Mouse (Mus musculus) heart, postnatal 10 days (tissue): ENCODE measurements at regions not wholly inside any gene's neighbourhood (a gene's known extent, or its start where the extent isn't known, plus 50 kb on each side); places are given as distances from the start of the nearest gene placed in this dataset.
"Not testable (repeated sequence)": the region's sequence is repeated elsewhere in the genome, so short reads cannot be mapped to it uniquely, and the experiment has no call there.

Source experiments
- DNase-seq, 2 experiments: peaks; one replicate each; pipeline ENCODE4 v3.0.0; 2021
- intact Hi-C: fragments of 180-260 bp; cut with DNase I; formaldehyde crosslinking; loops from one replicate; pipeline ENCODE4 v1.15.1; 2025

DNA sequence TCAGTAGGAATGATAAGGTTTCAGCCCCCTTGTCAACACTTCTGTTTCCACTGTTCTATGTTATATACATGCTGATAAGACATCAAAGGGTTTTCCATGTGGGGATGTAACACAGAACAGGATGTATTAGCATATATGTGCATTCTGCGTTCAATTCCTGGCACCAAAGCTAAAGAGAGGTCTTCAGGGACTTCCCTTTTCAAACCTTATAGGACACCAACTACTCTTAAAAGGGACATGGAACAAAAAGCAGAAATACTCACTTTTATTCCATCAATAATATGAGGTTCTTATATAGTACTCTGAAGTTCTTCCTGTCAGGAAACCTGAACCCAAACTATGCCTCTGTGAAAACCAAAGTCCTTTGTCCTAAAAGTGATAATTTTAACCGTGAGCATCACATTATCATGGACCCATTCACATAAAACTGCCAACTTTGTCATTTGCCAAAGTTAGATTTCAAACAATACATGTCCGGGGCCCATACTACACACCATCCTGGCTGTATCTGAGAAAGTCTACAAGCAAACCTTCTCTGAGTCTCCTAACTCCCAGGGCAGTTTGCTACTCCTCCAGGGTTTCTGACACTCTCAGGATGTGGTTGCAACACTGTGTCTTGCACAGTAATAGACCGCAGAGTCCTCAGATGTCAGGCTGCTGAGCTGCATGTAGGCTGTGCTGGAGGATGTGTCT lies 928.2 kb upstream of the Zfp386 start:
- DNase-seq, intact Hi-C loops: not testable (repeated sequence)

DNA sequence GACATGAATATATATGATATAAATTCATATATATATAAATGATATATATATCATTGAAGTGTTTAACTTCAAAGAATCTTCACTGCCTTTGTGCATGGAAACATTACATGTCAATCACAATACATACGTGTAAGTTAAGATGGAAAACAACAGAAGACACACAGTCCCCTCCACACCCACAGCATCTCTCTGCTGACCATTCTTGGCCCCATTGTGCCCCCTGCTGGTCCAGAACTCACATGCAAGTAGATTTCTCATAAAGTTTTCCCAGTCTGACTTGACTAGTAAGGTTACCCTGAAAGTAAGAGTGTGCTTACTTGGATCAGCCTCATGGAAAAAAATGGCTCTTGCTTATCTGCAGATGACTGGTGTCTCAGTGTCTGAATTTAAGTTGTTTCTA lies 926.3 kb upstream of the Zfp386 start:
- intact Hi-C loops = no loop called here

DNA sequence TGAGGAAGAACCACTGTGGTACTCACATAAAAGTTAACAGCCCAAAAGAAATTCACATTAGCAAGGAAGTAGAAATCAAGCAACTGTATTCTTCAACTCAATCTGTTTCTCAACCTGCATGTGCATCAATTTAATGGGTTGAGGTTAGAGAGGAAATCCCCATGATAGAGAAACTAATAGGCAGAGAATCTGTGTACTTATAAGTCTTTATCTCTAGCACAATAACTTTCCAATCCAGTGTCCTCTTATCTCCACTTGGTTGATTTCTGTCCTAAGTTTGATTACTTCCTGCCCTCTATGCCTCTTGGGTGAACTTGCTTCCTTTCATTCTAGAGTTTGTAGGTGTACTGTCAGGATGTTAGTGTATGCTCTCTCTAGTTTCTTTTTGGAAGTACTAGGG lies 925.6 kb upstream of the Zfp386 start:
- intact Hi-C loops = no loop called here
- no peak for DNase-seq

More for the DNA sequence above, 926.3 kb upstream of the Zfp386 start:
- no peak for DNase-seq

DNA sequence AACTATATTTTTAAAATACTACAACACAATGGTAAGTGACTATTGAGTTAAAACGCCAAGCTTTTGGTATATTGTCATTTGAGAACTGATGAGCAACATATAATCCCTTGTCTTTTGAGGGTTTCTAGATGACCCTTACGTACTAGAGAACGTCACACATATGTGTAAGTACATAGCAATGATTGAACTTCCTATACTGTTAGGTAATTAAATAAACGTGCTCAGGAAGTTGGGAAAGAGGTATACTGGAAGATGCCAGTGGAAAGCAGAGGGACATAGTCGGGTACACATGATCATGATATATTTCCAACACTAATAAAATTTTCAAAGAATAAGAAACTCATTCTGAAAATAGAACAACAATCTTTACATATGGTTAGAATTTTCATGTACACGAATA lies 914.6 kb upstream of the Zfp386 start:
- intact Hi-C loops = not testable (repeated sequence)

DNA sequence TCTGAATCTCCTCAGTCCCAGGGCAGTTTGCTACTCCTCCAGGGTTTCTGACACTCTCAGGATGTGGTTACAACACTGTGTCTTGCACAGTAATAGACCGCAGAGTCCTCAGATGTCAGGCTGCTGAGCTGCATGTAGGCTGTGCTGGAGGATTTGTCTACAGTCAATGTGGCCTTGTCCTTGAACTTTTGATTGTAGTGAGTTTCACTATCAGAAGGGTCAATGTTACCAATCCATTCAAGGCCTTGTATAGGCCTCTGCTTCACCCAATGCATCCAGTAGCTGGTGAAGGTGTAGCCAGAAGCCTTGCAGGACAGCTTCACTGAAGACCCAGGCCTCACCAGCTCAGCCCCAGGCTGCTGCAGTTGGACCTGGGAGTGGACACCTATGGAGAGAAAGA lies 902.1 kb upstream of the Zfp386 start:
- intact Hi-C loops, DNase-seq: not testable (repeated sequence)

More for the DNA sequence above, 914.6 kb upstream of the Zfp386 start:
- DNase-seq = not testable (repeated sequence)

DNA sequence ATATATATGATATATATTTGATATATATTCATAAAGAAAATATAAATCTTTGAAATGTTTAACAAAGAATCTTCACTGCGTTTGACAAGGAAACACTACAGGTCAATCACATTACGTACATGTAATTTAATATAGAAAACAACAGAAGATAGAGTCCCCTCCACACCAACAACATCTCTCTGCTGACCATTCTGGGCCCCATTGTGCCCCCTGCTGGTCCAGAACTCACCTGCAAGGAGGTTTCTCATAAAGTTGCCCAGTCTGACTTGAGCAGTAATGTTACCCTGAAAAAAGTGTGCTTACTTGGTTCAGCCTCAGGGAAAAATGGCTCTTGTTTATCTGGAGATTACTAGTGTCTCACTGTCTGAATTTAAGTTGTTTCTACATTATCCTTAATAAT lies 901.1 kb upstream of the Zfp386 start:
- intact Hi-C loops, DNase-seq: not testable (repeated sequence)

DNA sequence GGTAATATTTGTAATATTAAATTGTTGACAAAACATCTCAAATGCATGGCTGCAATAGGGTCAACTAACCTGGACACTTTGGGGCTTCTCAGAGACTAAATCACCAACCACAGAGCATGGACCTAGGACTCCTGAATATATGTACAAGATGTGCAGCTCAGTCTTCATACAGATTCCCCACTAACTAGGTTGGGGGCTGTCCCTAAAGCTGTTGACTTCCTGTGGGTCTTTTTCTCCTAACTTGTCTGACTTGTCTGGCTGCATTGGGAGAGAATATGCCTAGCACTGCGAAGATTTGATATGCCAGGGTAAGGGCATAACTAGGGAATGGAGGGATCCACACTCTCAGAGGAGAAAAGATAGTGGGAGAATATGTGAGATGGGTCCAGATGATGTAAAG lies 895.6 kb upstream of the Zfp386 start:
- intact Hi-C loops, DNase-seq: not testable (repeated sequence)

DNA sequence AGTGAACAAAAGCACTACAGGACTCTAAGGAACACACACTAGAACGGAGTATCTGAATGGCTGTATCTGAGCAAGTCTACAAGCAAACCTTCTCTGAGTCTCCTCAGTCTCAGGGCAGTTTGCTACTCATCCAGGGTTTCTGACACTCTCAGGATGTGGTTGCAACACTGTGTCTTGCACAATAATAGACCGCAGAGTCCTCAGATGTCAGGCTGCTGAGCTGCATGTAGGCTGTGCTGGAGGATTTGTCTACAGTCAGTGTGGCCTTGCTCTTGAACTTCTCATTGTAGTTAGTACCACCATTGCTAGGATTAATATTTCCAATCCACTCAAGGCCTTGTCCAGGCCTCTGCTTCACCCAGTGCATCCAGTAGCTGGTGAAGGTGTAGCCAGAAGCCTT lies 889.3 kb upstream of the Zfp386 start:
- DNase-seq, intact Hi-C loops: not testable (repeated sequence)

DNA sequence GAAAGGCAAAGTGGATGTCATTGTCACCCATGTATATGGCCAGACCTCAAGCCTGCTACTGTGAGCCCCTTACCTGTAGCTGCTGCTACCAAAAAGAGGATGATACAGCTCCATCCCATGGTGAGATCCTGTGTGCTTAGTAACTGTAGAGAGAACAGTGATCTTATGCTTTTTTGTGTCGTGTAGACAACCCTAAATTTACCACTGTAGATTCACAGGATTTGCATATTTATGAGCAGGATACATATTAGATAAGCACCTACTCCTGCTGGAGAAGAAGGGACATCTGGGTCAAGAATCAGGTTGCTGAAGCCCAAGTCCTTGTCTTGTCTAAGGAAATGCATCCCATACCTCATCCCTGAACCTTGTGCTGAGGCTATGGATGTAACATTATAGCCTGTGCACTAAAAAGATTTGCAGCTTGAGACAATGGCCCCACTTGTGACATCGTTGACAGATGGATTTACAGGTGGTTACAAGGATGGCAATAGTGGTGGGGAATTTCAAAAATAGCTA lies 888.7 kb upstream of the Zfp386 start:
- intact Hi-C loops, DNase-seq: not testable (repeated sequence)

DNA sequence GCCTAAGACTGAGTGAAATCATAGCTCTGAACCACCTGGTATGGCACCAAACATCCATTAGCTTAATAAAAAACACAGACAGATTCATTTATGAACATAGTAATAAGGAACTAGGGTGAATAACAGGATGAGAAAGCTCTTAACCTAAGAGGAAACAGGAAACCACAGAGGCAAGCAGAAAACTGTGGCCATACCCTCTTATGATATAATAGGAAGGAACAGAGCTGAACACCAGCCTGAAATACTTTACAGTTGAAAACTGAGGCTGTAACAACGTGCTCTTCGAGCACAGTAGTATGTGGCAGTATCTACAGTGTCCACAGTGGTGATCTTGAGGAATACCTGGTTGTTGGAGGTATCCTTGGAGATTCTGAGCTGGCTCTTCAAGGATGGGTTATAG lies 882.0 kb upstream of the Zfp386 start:
- intact Hi-C loops, DNase-seq: not testable (repeated sequence)

DNA sequence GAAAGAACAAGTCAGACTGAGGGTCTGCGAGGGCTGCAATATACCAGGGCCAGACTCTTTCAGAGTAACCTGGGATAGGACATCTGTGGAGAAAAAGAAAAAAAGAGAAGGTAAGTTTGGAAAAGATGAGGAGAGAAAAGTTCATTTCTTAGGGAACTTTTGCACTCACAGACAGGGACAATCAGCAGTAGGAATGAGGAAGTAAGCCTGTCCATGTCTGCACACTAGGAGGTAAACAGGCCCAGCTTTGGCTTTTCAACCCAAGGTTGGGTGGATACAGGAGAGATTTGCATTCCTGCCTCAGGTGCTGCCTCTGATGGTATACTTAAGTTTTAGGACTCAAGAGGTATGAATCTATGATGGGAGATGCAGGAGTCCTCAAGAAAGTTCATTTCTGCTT lies 881.5 kb upstream of the Zfp386 start:
- intact Hi-C loops, DNase-seq: not testable (repeated sequence)

DNA sequence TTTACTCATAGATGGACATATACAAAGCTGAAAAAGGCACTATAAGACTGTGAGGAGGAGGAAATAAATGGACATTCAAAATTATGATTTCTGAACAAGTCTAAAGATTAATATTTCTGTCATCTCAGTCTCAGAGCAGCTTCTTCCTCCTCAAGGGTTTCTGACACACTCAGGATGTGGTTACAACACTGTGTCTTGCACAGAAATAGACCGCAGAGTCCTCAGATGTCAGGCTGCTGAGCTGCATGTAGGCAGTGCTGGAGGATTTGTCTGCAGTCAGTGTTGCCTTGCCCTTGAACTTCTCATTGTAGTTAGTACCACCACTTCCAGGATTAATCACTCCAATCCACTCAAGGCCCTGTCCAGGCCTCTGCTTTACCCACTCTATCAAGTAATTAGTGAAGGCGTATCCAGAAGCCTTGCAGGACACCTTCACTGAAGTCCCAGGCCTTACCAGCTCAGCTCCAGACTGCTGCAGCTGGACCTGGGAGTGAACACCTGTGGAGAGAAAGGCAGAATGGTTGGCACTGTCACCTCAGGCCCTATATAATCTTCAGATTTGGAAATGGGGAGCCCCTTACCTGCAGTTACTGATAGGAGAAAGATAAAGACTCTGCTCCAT lies 853.9 kb upstream of the Zfp386 start:
- intact Hi-C loops = no loop called here
- DNase-seq = peak in 1 of 2 experiments; percentile 2

DNA sequence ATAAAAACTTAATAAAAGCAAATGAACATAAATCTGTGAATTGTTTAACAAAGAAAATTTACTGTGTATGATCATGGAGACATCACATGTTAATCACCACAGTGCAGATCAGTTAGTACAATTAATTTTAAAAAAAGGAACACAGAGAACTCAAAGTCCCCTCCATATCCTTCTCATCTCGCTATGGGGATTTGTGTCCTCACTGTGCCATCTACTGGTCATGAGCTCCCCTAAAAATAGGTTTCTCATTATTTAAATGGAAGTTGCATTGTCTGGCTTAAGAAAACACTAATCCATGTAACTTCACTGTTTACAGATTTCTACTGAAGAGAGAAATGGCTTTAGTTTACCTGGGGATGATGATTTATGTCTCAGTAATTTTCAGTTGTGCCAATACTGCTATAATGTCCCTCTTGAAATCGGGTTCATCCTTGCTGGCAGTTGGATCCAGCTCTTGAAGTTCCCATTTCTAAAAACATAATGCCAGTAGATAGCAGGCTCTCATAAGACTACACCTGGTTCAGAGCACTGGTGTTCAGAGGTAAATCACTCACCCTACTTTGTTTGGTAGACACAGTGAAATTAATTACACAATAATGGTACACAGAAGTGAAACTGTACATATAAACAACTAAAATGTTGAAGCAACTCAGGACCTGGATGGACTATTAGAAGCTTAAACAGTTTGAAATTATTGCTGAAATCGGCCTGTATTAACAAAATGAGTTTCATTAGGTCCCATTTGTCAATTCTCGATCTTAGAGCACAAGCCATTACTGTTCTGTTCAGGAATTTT lies 850.0 kb upstream of the Zfp386 start:
- intact Hi-C loops = no loop called here

DNA sequence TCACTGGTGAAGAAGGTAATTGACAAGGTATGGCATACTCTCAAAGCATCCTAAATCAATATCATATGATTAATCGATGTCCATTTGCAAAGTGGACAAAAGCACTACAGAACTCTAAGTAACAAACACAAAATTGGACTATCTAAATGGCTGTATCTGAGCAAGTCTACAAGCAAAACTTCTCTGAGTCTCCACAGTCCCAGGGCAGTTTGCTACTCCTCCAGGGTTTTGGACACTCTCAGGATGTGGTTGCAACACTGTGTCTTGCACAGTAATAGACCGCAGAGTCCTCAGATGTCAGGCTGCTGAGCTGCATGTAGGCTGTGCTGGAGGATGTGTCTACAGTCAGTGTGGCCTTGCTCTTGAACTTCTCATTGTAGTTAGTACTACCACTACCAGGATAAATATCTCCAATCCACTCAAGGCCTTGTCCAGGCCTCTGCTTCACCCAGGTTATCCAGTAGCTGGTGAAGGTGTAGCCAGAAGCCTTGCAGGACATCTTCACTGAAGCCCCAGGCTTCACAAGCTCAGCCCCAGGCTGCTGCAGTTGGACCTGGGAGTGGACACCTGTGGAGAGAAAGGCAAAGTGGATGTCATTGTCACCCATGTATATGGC lies 839.6 kb upstream of the Zfp386 start:
- DNase-seq, intact Hi-C loops: not testable (repeated sequence)

More for the DNA sequence above, 850.0 kb upstream of the Zfp386 start:
- no peak for DNase-seq

DNA sequence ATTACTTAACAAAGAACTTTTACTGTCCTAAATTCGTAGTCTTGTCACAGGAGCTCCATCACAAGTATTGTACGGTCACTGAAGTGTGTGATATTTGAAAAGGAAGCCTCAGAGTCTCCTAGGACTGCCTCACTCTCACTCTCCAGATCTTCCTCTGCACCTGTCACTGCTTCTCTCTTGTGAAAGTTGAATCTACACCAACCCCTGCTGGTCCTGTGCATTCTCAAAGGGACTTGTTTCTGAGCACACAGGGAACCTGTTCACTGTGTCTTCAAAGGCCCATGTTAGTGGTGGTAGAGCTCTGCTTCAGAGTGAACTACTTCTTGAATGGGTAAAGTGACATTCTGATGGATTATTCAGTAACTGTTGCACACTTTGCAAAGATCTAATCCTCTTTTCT lies 824.9 kb upstream of the Zfp386 start:
- intact Hi-C loops = loop anchor here (10.0 kb wide), 1 partner anchor 182 kb away; no protein-coding TSS in a partner anchor
- no peak for DNase-seq

DNA sequence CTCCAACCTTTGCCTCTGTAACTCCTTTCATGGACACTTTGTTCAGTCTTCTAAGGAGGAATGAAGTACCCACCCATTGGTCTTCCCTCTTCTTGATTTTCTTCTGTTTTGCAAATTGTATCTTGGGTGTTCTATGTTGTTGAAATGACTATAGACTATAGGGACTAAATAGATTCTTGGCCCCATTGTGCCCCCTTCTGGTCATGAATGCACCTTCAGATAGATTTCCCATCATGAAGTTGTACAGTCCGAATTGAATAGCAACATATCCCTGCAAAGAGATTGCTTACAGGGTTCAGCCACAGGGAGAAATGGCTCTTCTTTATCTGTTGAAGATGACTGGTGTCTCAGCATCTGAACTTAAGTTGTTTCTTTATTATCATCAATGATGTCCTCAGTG lies 817.6 kb upstream of the Zfp386 start:
- intact Hi-C loops = loop anchor here (10.0 kb wide), 1 partner anchor 175 kb away; no protein-coding TSS in a partner anchor

DNA sequence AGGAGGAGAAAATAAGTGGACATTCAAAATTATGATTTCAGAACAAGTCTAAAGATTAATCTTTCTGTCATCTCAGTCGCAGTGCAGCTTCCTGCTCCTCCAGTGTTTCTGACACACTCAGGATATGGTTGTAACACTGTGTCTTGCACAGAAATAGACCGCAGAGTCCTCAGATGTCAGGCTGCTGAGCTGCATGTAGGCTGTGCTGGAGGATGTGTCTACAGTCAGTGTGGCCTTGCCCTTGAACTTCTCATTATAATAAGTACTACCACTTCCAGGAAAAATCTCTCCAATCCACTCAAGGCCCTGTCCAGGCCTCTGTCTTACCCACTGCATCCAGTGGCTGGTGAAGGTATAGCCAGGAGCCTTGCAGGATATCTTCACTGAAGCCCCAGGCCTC lies 804.9 kb upstream of the Zfp386 start:
- DNase-seq, intact Hi-C loops: not testable (repeated sequence)

More for the DNA sequence above, 817.6 kb upstream of the Zfp386 start:
- no peak for DNase-seq

DNA sequence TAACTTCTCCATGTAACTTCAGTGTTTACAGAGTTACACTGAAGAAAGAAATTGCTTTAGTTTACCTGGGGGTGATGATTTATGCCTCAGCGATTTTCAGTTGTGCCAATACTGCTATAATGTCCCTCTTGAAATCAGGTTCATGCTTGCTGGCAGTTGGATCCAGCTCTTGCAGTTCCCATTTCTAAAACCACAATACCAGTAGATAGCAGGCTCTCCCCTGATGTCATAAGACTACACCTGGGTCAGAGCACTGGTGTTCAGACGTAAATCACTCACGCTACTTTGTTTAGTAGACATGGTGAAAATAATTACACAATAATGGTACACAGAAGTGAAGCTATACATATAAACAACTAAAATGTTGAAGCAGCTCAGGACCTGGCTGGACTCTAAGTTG lies 800.2 kb upstream of the Zfp386 start:
- DNase-seq = not testable (repeated sequence)
- intact Hi-C loops = loop anchor here (5.0 kb wide), 1 partner anchor 150 kb away; no protein-coding TSS in a partner anchor

DNA sequence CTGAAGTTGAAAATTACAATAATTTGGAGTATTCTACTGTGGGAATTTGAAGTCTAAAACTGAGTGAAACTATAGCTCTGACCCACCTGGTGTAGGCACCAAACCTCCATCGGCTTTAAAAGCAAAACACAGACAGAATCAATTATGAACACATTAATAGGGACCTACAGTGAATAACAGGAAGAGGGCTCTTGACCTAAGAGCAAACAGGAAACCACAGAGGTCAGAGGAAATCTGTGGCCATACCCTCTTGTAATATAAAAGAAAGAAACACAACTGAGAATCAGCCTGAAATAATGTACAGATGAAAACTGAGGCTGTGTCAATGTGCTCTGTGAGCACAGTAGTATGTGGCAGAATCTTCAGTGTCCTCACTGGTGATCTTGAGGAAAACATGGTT lies 789.7 kb upstream of the Zfp386 start:
- no peak for DNase-seq
- intact Hi-C loops = no loop called here

DNA sequence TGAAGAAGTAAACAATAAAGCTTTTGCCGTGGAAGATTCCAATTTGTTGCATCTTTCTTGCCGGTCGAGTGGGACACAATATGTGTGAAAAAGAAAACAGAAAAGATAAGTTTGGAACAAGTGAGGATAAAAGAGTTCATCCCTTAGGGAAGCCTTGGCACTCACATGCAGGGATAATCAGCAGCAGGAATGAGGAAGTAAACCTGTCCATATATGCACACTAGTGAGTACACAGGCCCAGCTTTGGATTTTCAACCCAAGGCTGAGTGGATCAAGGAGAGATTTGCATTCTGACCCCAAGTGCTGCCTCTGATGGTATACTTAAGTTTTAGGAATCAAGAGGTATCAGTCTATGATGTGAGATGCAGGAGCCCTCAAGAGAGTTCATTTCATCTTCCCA lies 788.8 kb upstream of the Zfp386 start:
- DNase-seq = no peak

DNA sequence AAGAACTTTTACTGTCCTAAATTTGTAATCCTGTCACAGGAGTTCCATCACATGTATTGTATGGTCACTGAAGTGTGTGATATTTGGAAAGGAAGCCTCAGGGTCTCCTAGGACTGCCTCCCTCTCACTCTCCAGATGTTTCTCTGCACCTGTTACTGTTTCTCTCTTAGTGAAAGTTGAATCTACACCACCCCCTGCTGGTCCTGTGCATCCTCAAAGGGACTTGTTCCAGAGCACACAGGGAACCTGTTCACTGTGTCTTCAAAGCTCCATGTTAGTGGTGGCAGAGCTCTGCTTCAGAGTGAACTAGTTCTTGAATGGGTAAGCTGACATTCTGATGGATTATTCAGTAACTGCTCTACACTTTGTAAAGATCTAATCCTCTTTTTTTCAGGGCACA lies 785.1 kb upstream of the Zfp386 start:
- DNase-seq, intact Hi-C loops: not testable (repeated sequence)

More for the DNA sequence above, 788.8 kb upstream of the Zfp386 start:
- intact Hi-C loops = no loop called here
